Comparison of ENCODE assay signal across 27 mouse cellular contexts in genomic region chr10:77573162-77573561, GRCm38 (mm10). TPM values are rescaled to one million over a fixed set of nuclear protein-coding genes. Genes with fewer than 3 reads are reported as not detected.
DNase-seq lines count a peak whose midpoint lies in the region; ATAC-seq and TF ChIP-seq lines count a peak whose summit lies in the region.
"Had no signal": no experiment of that assay in that cellular context is flagged by ENCODE, and none has a peak within 500 bp of the region (broad histone marks: within the 10 kb centered on the region; RNA-seq: fewer than 3 reads in every experiment).

No protein-coding gene starts in this region.

- no peak overlapping the region for H3K4me2 ChIP-seq in liver, embryonic 16.5 days (ENCODE audit: low read depth, low read length)
- no peak overlapping the region for H3K4me2 ChIP-seq in liver, embryonic 12.5 days
- H3K4me2 ChIP-seq in stomach, embryonic 14.5 days (replicated peaks; ENCODE audit: low read depth, low read length), result no peak overlapping the region
- H3K4me2 ChIP-seq: forebrain, embryonic 13.5 days; heart, embryonic 12.5 days; heart, embryonic 15.5 days; hindbrain, embryonic 13.5 days had no signal

- TF ChIP-seq CTCF in ES-Bruce4 (IDR thresholded peaks at IDR 0.05; ENCODE audit: low read depth, low read length), result no peak

- H3K9ac ChIP-seq in liver, embryonic 16.5 days (ENCODE audit: low read depth, low read length), result no peak overlapping the region
- no peak overlapping the region for H3K9ac ChIP-seq in liver, embryonic 12.5 days
- no peak overlapping the region for H3K9ac ChIP-seq in ES-Bruce4 (ENCODE audit: low read depth, poor library complexity, severe bottlenecking)
- no peak overlapping the region for H3K9ac ChIP-seq in stomach, embryonic 14.5 days (replicated peaks; ENCODE audit: low read depth, low read length)
- H3K9ac ChIP-seq: forebrain, embryonic 13.5 days; heart, embryonic 12.5 days; heart, embryonic 15.5 days; hindbrain, embryonic 13.5 days had no signal

- TF ChIP-seq POLR2A in ES-Bruce4 (IDR thresholded peaks at IDR 0.05; ENCODE audit: insufficient read depth, low read length), result no peak

- no peaks in the 10 kb centered on the region for H3K36me3 ChIP-seq in liver, embryonic 16.5 days (ENCODE audit: control insufficient read depth, insufficient read depth)
- no peaks in the 10 kb centered on the region for H3K36me3 ChIP-seq in liver, embryonic 12.5 days
- no peaks in the 10 kb centered on the region for H3K36me3 ChIP-seq in ES-Bruce4 (ENCODE audit: control insufficient read depth, insufficient read depth, low read length, poor library complexity, severe bottlenecking)
- no peaks in the 10 kb centered on the region for H3K36me3 ChIP-seq in stomach, embryonic 14.5 days (ENCODE audit: control insufficient read depth, insufficient read depth, low read length)
- H3K36me3 ChIP-seq: forebrain, embryonic 10.5 days; heart, embryonic 12.5 days; heart, embryonic 15.5 days; hindbrain, embryonic 10.5 days; hindbrain, embryonic 13.5 days had no signal

- DNase-seq in Muller cell, postnatal 12 days (ENCODE audit: inconsistent ontology term), result no peak
- no peak for DNase-seq in left cerebral cortex, postnatal 25 days (ENCODE audit: low spot score in 2 of 2)
- DNase-seq: adrenal gland, adult 8-10 months; adrenal gland, postnatal 25 days; cerebellum, adult 11-12 months; cerebellum, adult 9-10 months; cerebellum, postnatal 14 days; gastrocnemius, adult 2 months; gastrocnemius, postnatal 14 days; heart, adult 11 months; heart, postnatal 10 days; heart, postnatal 36 days had no signal

- peaks cover 6% of the 10 kb centered on the region; the same call in 1 of the 2 replicates for H3K4me1 ChIP-seq in liver, embryonic 16.5 days (ENCODE audit: control insufficient read depth, low read depth, low read length)
- peaks cover 16% of the 10 kb centered on the region for H3K4me1 ChIP-seq in liver, embryonic 12.5 days
- peaks cover 6% of the 10 kb centered on the region for H3K4me1 ChIP-seq in ES-Bruce4 (ENCODE audit: control insufficient read depth, insufficient read depth, low read length)
- H3K4me1 ChIP-seq in stomach, embryonic 14.5 days (ENCODE audit: control insufficient read depth, insufficient read depth, low read length), result no peaks in the 10 kb centered on the region
- H3K4me1 ChIP-seq: forebrain, embryonic 13.5 days; heart, embryonic 15.5 days; hindbrain, embryonic 13.5 days had no signal

- TF ChIP-seq EP300 in ES-Bruce4 (IDR thresholded peaks at IDR 0.05; ENCODE audit: insufficient read depth, low read depth, low read length), result no peak

- no peaks in the 10 kb centered on the region for H3K9me3 ChIP-seq in liver, embryonic 16.5 days (replicated peaks; ENCODE audit: control insufficient read depth, low read length)
- H3K9me3 ChIP-seq in liver, embryonic 12.5 days (replicated peaks), result no peaks in the 10 kb centered on the region
- no peaks in the 10 kb centered on the region for H3K9me3 ChIP-seq in ES-Bruce4 (replicated peaks; ENCODE audit: control insufficient read depth, insufficient read depth, low read length, poor library complexity, severe bottlenecking)
- H3K9me3 ChIP-seq in stomach, embryonic 14.5 days (ENCODE audit: control insufficient read depth, low read depth, low read length), result no peaks in the 10 kb centered on the region
- H3K9me3 ChIP-seq: forebrain, embryonic 10.5 days; forebrain, embryonic 13.5 days; heart, embryonic 12.5 days; heart, embryonic 15.5 days; hindbrain, embryonic 10.5 days; hindbrain, embryonic 13.5 days had no signal

- peak; percentile 51; the same call in 1 of the 2 replicates for ATAC-seq in liver, embryonic 16.5 days (ENCODE audit: low read depth)
- no peak for ATAC-seq in liver, embryonic 12.5 days
- no peak for ATAC-seq in stomach, embryonic 14.5 days (ENCODE audit: insufficient number of reproducible peaks, insufficient read depth, low FRiP score, low read depth)
- ATAC-seq: activated CD4-positive, CD25-positive, alpha-beta regulatory T cell, adult 4 months; CD4-positive, CD25-positive, alpha-beta regulatory T cell, adult 4 months; forebrain, embryonic 13.5 days; forebrain, embryonic 16.5 days; hindbrain, embryonic 16.5 days had no signal

- no peak overlapping the region for H3K27ac ChIP-seq in liver, embryonic 16.5 days (ENCODE audit: low read length)
- H3K27ac ChIP-seq in liver, embryonic 12.5 days, result no peak overlapping the region
- peak overlapping the region; percentile 70 for H3K27ac ChIP-seq in ES-Bruce4 (ENCODE audit: insufficient read depth, low read length)
- 0 out of 2 replicates have a peak overlapping the region, but pooled peaks have one; percentile 27 for H3K27ac ChIP-seq in stomach, embryonic 14.5 days (ENCODE audit: low read length)
- H3K27ac ChIP-seq: forebrain, embryonic 10.5 days; forebrain, embryonic 13.5 days; gastrocnemius, adult 2 months; heart, embryonic 15.5 days; hindbrain, embryonic 10.5 days; hindbrain, embryonic 13.5 days had no signal

- whole genome bisulfite sequencing in liver, embryonic 16.5 days (ENCODE audit: insufficient replicate concordance), result 42% methylated on average over 1 of the region's 1 CpGs
- WGBS in liver, embryonic 12.5 days (ENCODE audit: insufficient replicate concordance), result 49% methylated on average over 1 of the region's 1 CpGs
- 61% methylated on average over 1 of the region's 1 CpGs for WGBS in stomach, embryonic 14.5 days

- intact Hi-C loops in left cerebral cortex, postnatal 25 days (cut with DNase I), result no loop called here

- no peaks in the 10 kb centered on the region for H3K27me3 ChIP-seq in liver, embryonic 16.5 days (ENCODE audit: control insufficient read depth, insufficient read depth, low read depth, low read length)
- H3K27me3 ChIP-seq in liver, embryonic 12.5 days (replicated peaks), result peaks cover 7% of the 10 kb centered on the region; the same call in 1 of the 2 replicates
- H3K27me3 ChIP-seq in ES-Bruce4 (ENCODE audit: control insufficient read depth, insufficient read depth, low read length, poor library complexity, severe bottlenecking), result no peaks in the 10 kb centered on the region
- H3K27me3 ChIP-seq in stomach, embryonic 14.5 days (ENCODE audit: control insufficient read depth, insufficient read depth, low read length), result no peaks in the 10 kb centered on the region
- H3K27me3 ChIP-seq: forebrain, embryonic 13.5 days; heart, embryonic 15.5 days had no signal

- no peak overlapping the region for H3K4me3 ChIP-seq in liver, embryonic 16.5 days (ENCODE audit: low read depth, low read length)
- H3K4me3 ChIP-seq in liver, embryonic 12.5 days, result no peak overlapping the region
- H3K4me3 ChIP-seq in ES-Bruce4 (ENCODE audit: low read depth, low read length), result no peak overlapping the region
- no peak overlapping the region for H3K4me3 ChIP-seq in stomach, embryonic 14.5 days (ENCODE audit: low read depth, low read length)
- H3K4me3 ChIP-seq: forebrain, embryonic 10.5 days; forebrain, embryonic 13.5 days; gastrocnemius, adult 2 months; heart, embryonic 12.5 days; heart, embryonic 15.5 days; hindbrain, embryonic 10.5 days; hindbrain, embryonic 13.5 days had no signal

RNA-seq across cellular contexts. Expression of gene Pttg1ip, which starts 8.4 kb away (rescaled TPM):
- polyA plus RNA-seq in liver, embryonic 16.5 days (2015; fragmentation: Nextera tagmentation; extraction: Ambion mirVana), result 87.3 and 94.5 TPM in 2 replicates
- 68.8 and 72.8 TPM in 2 replicates for polyA plus RNA-seq in liver, embryonic 12.5 days (2016; fragmentation: Nextera tagmentation; extraction: Ambion mirVana)
- polyA plus RNA-seq in ES-Bruce4 (2011; ENCODE audit: insufficient read depth, insufficient read length, low read depth, missing spikeins), result 83.2 and 89.6 TPM in 2 replicates
- polyA plus RNA-seq in stomach, embryonic 14.5 days (2014; fragmentation: Nextera tagmentation; extraction: Ambion mirVana), result 198 and 200 TPM in 2 replicates
- 10 to 100 TPM; 71.0 to 87.6 TPM for total RNA-seq in left cerebral cortex, postnatal 25 days (2021)

RNA-seq across cellular contexts. Expression of gene Sumo3, which starts 32.7 kb away (rescaled TPM):
- polyA plus RNA-seq in liver, embryonic 16.5 days (2015; fragmentation: Nextera tagmentation; extraction: Ambion mirVana), result 82.3 and 92.2 TPM in 2 replicates
- 138 and 146 TPM in 2 replicates for polyA plus RNA-seq in liver, embryonic 12.5 days (2016; fragmentation: Nextera tagmentation; extraction: Ambion mirVana)
- polyA plus RNA-seq in ES-Bruce4 (2011; ENCODE audit: insufficient read depth, insufficient read length, low read depth, missing spikeins), result 218 and 242 TPM in 2 replicates
- 324 and 346 TPM in 2 replicates for polyA plus RNA-seq in stomach, embryonic 14.5 days (2014; fragmentation: Nextera tagmentation; extraction: Ambion mirVana)
- total RNA-seq in left cerebral cortex, postnatal 25 days (2021), result 100 to 1,000 TPM; 133 to 140 TPM

RNA-seq across cellular contexts. Expression of gene Gm49325, which starts 32.8 kb away (rescaled TPM):
- polyA plus RNA-seq in liver, embryonic 16.5 days (2015; fragmentation: Nextera tagmentation; extraction: Ambion mirVana), result 0.61 TPM in 1 of 2 replicates, not detected in the other
- 5.1 TPM in 1 of 2 replicates, not detected in the other for polyA plus RNA-seq in liver, embryonic 12.5 days (2016; fragmentation: Nextera tagmentation; extraction: Ambion mirVana)
- polyA plus RNA-seq in ES-Bruce4 (2011; ENCODE audit: insufficient read depth, insufficient read length, low read depth, missing spikeins), result 50.7 and 57.6 TPM in 2 replicates
- 6.5 TPM in 1 of 2 replicates, not detected in the other for polyA plus RNA-seq in stomach, embryonic 14.5 days (2014; fragmentation: Nextera tagmentation; extraction: Ambion mirVana)
- total RNA-seq in left cerebral cortex, postnatal 25 days (2021), result 10 to 100 TPM; 14.2 to 16.3 TPM
- polyA plus RNA-seq: brain, embryonic 14.5 days; forebrain, embryonic 13.5 days; heart, embryonic 12.5 days; hindbrain, embryonic 16.5 days had no signal

RNA-seq across cellular contexts. Expression of gene Itgb2, which starts 43.1 kb away (rescaled TPM):
- 18.2 and 20.6 TPM in 2 replicates for polyA plus RNA-seq in liver, embryonic 16.5 days (2015; fragmentation: Nextera tagmentation; extraction: Ambion mirVana)
- 13.5 and 13.9 TPM in 2 replicates for polyA plus RNA-seq in liver, embryonic 12.5 days (2016; fragmentation: Nextera tagmentation; extraction: Ambion mirVana)
- polyA plus RNA-seq in ES-Bruce4 (2011; ENCODE audit: insufficient read depth, insufficient read length, low read depth, missing spikeins), result 0.61 and 0.82 TPM in 2 replicates
- polyA plus RNA-seq in stomach, embryonic 14.5 days (2014; fragmentation: Nextera tagmentation; extraction: Ambion mirVana), result 2.7 and 3.1 TPM in 2 replicates
- total RNA-seq in left cerebral cortex, postnatal 25 days (2021), result 1 to 10 TPM; 2.9 to 3.6 TPM

RNA-seq across cellular contexts. Expression of gene Ube2g2, which starts 48.9 kb away (rescaled TPM):
- 43.7 and 46.3 TPM in 2 replicates for polyA plus RNA-seq in liver, embryonic 16.5 days (2015; fragmentation: Nextera tagmentation; extraction: Ambion mirVana)
- 55.7 and 59.9 TPM in 2 replicates for polyA plus RNA-seq in liver, embryonic 12.5 days (2016; fragmentation: Nextera tagmentation; extraction: Ambion mirVana)
- polyA plus RNA-seq in ES-Bruce4 (2011; ENCODE audit: insufficient read depth, insufficient read length, low read depth, missing spikeins), result 40.2 and 43.2 TPM in 2 replicates
- polyA plus RNA-seq in stomach, embryonic 14.5 days (2014; fragmentation: Nextera tagmentation; extraction: Ambion mirVana), result 41.5 and 44.3 TPM in 2 replicates
- total RNA-seq in left cerebral cortex, postnatal 25 days (2021), result 10 to 100 TPM; 43.7 to 51.3 TPM

Comparison
In these comparisons a context has a peak if more than half of its experiments do, and no peak if none do; other contexts are left out.
1. H3K27ac ChIP-seq: peak in ES-Bruce4 (single experiment) and stomach, embryonic 14.5 days (single experiment); none in liver, embryonic 16.5 days (single experiment) and liver, embryonic 12.5 days (single experiment).